Mouse (Mus musculus): ENCODE data around the gene Mafk.

DNA sequence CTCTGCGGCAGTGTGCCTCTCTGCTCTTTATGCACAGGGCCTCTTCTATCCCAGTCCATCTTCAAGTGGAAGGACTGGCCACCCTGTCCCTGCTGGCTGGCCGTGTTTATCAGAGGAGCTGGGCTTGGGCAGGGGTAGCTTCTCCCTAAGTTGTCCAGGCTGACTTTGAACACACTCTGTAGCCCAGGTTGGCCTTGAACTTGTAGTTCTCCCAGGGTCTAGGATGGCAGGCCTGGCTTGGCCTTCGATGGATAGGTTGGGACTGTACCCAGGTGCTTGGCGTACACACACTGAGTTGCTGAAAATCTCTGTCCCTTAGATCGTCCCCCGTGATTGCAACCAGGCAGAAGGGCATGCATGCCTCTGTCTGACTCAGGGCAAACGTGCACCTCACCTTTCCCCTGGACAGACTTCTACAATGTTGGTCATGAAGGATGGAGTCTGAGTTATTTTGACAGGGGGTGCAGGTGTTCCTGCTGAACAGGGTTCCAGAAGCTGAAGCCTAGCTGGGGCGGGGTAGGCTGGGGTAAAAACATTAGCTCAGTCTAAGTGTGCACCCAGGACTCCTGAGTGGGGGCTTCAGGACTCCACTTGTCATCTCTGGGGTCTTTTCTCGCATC is 4.8 kb downstream of the Mafk start:
- TF ChIP-seq JUN (IDR thresholded peaks at IDR 0.05; ENCODE audit: insufficient read depth, low read depth, low read length): no peak
- no peak for TF ChIP-seq POLR2A (IDR thresholded peaks at IDR 0.05; ENCODE audit: low read depth, low read length)
- TF ChIP-seq USF2 (conservative IDR thresholded peaks at IDR 0.05; ENCODE audit: low read depth, low read length): no peak
- TF ChIP-seq SIN3A (IDR thresholded peaks at IDR 0.05; ENCODE audit: low read length): no peak
- no peak for TF ChIP-seq EP300 (IDR thresholded peaks at IDR 0.05; ENCODE audit: low read length)
- TF ChIP-seq GABPA (IDR thresholded peaks at IDR 0.05; ENCODE audit: insufficient replicate concordance, low read depth, low read length): no peak
- no peak for TF ChIP-seq KAT2A (IDR thresholded peaks at IDR 0.05; ENCODE audit: insufficient replicate concordance, low read length)
